Mouse (Mus musculus) heart, adult 9 months (tissue): ENCODE results near the gene Ap1m2.

Source experiments
- DNase-seq, 2 experiments: peaks; one replicate each; pipeline ENCODE4 v3.0.0; 2022; ENCODE audit warnings: low spot score in 2 of 2

The Ap1m2 gene

DNA sequence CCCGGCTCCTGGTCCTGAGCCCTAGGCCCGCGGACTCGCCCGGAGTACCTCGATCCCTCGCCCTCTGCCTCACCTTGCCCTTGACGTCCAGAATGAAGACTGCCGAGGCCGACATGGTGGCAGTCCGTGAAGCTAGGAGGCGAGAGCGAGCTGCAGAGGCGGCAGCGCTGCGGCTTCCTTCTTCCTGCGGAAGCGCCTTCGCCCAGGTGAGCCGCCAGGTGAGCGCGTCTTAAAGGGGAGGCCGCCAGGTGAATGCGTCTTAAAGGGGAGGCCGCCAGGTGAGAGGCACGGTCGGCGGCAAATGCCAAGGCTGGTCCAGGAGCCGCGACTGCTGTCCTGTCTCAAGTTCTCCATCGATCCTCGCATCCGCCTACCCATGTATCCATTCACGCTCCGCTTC, at the start of gene Ap1m2:
Ap1m2 (minus strand) TSS at position 204 of the 400 bp plus-strand sequence.
- no peak for DNase-seq

DNA sequence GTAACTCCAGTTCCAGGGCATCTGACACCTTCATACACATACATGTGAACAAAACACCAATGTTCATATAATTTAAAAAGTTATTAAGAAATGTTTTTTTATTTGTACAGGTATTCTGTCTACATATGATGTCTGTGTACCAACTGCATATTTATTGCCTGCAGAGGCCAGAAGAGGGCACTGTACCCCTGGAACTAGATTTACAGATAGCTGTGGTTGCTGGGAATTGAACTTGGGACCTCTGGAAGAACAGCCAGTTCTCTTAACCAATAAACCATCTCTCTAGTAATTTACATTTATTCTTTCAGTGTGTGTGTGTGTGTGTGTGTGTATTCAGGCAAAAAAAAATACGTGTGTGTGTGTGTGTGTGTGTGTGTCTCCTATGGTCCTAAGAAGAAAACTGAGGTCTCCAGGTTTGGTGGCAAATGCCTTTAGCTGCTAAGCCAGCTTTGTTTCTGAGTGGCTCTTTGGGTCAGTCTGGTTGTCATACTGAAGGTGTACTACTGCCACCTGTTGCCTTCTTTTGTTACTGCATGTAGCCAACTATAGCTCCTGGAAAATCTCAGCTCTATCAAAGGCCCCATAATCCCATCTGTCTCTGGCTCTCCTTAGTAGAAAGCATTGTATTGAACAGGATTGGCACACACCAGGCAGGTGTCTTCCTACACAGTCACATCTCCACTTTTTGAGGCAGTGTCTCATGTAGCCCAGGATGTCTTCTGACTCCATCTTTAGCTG, 45.0 kb upstream of the Ap1m2 start:
- peak; percentile 48 to 72 for DNase-seq

DNA sequence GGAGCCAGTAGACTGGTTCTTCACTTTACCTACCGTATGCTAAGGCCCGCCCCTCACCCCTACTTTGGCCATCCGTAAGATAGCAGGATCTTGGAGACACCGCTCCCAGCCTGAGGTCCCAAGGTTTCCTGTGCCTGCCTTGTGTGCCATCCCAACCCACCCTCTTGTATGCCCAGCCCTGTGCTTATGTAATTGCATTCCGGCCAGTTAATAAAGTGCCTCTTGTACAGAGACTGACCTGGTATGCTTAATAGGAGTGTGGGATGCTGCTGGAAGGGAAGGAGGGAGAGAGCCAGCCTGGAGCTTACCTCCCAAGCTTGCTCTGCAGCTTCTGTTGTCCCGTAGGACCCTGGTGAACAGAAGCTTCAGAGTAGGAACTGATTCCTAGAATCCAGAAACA, 42.7 kb upstream of the Ap1m2 start:
- no peak for DNase-seq

DNA sequence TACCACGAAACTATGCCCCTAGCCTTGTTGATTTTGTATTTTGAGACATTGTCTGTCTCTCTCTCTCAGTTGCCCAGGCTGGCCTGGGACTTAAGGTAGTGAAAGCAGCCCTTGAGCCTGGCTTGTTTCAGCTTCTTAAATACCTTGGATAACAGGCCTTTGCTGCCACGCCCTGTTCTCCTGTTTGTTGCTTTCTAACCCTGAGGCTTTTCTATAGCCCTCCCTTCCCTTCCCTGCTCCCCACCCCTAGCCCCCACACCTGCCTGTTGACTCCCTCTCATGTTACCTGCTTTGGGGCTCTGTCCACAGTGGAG, 41.2 kb upstream of the Ap1m2 start:
- DNase-seq: no peak

DNA sequence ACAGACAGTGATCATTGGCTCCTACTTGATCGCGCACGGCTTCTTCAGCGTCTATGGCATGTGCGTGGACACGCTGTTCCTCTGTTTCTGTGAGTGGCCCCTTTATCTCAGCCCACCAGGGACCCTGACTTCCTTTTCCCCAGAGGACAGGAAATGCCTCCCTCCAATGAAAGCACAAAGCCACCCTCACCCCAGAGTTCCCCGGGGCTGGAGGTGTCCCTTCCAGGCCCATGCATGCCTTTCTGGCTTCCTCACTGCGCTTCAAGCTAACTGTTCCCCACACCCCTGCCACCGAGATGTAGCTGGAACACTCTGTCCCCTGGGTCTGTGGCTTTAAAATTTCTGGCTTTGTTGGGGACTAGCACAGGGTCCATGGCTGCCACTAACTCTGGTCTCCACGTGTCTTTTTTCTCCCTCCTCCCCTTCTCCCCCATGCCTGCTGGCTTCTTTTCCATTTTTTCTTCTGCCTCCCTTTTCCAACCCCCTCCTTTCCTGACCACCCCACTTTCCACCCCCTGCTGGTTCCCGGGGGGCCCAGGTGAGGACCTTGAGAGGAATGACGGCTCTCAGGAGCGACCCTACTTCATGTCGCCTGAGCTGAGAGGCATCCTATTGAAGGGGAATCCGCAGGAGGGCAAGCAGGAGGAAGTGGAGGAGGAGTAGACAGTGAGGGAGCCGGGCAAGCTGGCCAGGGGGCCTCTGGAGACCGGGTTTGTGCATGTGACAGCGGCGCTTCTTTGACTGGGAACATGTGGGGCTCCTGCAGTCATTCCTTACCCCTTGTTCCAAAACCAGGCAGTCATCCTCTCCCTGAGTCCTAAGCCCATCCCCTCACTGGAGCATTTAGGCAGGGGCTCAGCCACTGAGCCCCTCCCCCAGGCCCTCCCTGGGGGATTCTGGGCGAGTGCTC, 40.6 kb upstream of the Ap1m2 start:
- DNase-seq: peak; percentile 27 to 53

DNA sequence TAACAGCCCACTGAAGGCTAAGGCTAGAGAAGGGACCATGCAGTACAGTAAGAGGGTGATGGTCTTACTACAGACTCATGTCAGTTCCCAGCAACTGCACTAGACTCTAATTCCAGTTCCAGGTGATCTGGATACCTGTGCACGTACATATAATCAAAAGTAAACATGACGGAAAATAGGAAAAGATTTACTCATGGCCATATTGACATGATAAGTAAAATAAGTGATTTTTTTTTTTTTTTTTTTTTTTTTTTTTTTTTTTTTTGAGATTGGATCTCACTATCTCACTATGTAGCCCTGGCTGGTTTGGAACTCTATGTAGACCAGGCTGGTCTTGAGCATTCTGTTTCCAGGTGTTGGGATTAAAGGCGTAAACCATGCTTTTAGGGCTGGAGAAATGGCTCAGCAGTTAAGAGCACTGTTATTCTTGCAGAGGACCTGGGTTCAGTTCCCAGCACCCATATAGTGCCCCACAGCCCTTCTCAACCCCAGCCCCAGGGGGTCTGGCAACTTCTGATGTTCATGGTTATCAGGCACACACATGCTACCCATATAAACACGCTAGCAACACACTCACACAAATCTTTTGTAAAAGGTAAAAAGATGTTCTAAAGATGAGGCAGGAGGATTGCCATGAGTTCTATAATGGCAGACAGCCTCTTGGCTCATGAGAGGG, 39.7 kb upstream of the Ap1m2 start:
- no peak for DNase-seq

DNA sequence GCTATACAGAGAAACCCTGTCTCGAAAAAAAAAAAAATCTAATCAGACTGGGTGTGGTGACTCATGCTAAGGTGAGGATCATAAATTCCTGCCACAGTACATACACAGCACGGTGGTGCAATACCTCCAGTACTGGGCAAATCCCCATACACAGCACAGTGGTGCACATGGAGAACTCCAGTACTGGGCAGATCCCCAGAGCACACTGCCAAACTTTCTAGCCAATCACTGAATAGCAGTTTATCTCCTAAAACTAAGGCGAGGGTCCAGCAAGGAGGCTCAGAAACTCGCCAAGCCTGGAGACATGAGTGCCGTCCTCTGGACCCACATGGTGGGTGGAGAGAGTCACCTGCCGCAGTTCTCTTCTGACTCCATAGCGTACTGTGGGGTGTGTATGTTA, 39.0 kb upstream of the Ap1m2 start:
- DNase-seq: no peak

DNA sequence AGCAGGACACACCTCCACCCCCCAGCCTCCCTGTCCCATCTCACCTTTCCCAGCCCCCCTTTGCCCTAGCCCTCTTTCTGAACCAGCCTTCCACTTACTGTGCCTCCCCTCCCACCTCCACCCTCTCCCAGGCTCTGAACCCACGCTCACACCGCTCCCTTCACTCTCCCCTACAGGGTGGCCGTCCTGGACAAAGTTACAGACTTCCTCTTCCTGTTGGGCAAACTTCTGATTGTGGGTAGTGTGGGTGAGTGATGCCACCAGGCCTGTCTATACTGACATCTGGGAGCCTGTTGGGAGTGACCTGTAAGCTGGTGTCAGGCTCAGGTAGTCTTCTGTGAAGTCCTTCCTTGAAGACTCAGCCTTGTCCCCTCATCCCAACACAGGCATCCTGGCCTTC, 36.0 kb upstream of the Ap1m2 start:
- no peak for DNase-seq

DNA sequence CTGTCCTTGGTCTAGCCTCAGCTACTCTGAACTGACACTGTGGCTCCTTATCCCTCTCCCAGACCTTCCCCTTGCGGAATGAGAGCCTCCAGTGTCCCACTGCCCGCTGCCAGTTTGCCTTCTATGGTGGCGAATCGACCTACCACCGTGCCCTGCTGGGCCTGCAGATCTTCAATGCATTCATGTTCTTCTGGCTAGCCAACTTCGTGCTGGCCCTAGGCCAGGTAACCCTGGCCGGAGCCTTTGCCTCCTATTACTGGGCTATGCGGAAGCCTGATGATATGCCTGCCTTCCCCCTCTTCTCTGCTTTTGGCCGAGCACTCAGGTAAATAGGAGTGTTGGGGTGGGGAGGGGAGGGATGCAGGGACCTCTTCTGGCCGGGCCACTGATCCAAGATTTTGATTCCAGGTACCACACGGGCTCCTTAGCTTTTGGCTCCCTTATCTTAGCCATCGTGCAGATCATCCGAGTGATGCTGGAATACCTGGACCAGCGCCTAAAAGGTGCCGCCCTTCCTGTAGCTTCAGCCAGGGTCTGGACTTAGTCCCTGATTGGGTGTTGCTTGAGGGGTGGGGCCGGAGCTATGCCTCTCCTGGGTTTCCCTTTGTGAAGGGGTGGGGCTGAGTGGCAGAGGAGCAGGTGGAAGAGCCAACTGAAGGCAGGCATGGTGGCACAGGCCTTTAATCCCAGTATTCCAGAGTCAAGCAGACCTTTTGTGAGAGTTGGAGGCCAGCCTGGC, 34.7 kb upstream of the Ap1m2 start:
- DNase-seq: no peak

DNA sequence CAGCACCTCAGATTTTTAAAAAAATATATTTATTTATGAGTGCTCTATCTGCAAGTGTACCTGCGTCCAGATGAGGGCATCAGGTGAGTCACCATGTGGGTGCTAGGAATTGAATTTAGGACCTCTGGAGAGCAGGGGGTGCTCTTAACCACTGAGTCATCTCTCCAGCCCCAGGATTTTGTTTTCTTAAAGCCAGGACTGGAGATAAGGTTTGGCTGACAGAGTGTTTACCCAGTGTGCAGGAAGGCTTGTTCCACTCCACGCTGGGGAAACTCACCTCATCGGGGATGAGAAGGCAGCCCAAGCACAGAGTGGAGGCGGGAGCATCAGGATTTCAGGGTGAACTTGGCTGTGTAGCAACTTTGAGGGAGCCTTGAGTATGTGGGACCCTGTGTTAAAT, 28.3 kb upstream of the Ap1m2 start:
- DNase-seq: no peak

DNA sequence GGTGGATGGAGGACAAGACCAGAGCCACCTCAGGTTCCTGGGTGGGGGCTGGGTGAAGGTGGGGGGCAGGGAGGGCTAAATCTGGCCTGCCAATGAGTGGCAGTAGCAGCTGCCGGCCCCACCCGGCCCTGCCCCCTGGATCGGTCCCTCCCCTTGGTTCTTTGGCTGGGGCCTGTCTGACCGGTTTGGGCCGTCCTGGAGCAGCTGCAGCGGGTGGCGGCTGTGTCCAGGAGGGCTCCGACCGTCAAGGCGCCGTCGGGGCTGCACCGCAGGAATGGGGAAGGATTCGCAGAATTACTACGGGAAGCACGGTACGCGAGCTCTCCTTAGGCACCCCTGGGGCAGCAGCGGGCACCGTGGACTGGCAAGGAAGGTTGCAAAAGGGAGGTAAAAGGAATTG, 25.5 kb upstream of the Ap1m2 start:
- no peak for DNase-seq

DNA sequence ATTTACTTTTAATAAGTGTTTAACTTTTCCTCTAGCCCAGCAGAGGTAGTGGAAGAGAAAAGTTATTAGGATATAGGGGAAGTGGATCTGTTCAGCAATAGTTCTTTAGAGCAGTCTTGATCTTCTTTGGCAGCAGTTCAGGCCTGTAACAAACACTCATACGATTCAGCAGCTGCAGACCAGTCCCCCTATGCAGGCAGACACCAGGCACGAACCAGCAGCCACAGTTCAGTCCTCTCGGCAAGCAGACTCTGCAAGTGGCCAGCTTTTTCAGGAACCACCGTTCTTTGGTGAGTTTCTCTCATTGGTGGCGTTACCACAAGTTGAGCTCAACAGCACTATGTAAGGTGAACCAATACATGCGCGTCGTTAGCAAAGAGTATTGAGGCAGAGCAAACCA, 24.4 kb upstream of the Ap1m2 start:
- DNase-seq: no peak

DNA sequence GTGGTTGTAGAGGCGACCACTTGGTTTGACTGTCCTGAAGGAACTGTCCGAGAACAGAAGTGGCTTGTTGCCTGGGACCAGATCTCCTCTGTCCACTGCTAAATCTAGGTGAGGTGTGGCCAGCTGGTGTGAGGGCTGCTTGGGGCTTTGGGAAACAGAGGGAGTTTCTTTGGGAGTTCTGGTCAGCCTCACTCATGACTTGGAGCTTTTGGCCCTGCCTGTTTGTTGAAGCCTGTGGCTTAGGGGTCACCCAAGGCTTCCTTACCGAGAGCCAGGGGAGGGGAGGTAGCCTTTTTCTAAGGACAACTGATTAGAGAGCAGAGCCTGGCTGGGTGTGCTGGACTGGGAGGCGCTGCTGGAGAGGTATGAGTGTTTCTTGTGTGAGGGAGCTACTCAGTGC, 23.3 kb upstream of the Ap1m2 start:
- peak; percentile 54 to 70 for DNase-seq

DNA sequence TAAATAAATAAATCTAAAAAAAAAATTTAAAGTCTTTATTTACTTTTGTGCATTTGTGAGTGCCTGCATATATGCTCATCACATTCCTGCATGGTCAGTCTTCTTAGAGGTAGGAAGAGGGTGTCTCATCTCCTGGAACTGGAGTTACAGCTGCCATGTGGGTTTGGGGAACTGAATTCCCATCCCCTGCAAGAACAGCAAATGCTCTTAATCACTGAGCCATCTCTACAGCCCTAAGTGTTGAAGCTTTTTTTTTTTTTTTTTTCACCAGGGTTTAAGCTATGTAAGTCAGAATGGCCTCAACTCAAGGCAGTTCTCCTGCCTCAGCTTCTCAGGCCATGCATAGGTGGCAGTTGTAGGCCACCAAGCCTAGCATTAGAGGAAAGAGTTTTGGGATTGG, 22.6 kb upstream of the Ap1m2 start:
- no peak for DNase-seq

DNA sequence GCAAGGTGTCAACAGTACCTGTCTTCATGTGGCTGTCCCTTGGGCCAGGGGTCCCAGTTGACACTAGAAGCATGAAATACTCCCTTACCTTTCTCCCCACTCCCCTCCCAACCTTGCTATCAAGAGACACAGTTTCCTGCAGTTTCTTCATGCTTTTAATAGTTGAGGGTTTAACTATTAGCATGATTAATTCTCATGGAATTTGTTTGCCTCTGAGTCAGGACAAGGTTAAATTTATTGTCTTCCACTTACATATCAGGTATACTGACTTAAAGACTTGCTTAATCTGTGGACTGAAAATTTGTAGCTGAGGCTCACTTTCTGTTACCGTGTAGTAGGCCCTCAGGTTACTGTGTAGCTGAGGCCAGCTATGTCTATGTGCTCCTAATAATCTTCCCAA, 21.4 kb upstream of the Ap1m2 start:
- DNase-seq: no peak

DNA sequence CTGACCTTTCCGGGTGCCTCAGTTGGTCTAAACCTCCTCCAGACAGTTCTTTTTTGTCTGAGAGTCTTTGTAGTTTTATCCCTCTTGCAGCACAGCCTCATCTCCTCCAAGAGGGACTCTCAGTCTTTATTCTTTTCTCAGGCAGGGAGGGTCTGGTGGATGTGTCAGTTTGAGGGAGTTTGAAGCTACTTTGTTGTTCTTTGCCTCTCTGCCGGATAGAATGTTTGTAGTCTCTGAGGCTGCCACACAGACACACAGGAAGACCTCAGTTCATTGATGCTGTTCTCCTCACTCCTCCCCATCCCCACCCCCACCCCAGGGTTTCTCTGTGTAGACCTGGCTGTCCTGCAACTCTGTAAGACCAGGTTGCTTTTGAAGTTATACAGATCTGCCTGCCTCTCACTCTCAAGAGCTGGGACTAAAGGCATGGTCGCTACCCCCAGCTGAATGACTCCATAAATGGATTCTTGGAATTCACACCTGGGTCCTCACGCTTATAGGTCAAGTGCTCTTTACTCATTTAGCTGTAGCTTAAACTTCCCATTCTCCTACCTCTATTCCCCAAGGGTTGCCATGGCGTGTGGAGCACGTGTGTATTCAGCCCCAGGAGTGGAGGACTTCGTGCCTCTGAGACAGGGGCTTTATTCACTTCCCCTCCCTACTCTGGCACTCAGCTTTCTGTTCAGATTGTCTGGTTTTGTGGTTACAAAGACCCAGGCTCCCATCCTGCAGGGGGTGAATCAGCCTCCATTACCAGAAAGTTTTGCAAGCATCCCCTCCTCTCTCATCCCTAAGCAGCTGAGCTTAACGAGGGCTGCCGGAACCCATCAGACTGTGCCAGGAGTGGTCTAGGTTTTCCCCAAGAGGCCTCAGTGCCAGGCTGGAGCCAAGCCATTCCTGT, 20.3 kb upstream of the Ap1m2 start:
- DNase-seq: no peak

DNA sequence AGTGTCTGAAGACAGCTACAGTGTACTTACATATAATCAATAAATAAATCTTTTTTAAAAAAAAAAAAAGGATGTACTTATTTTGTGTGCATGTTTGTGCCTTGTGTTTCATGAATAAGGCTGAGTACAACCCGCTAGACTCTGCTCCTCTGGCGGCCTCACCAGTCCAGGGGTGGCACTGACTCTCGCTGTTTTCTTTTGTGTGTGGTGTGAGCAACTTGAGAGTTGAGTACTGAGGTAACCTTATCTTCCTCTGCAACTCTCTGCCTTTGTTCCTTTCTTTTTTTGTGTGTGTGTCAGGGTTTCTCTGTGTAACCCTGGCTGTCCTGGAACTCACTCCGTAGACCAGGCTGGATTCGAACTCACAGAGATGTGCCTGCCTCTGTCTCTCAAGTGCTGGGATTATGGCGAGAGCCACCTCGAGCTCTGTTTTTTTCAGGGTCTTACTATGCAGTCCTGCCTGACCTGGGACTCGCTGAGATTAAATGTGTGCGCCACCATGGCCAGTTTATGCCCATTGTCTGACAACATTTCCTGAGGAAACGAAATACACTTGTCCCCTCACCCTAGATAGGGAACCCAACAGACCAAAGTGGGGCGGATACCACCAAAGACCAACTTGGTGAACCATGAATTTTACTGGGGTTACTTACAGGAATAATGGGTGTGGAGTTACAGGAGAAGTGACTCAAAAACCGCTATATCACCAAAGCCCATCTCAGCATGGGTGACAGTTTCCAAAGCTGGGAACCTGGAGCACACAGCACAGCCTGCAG, 19.4 kb upstream of the Ap1m2 start:
- no peak for DNase-seq

DNA sequence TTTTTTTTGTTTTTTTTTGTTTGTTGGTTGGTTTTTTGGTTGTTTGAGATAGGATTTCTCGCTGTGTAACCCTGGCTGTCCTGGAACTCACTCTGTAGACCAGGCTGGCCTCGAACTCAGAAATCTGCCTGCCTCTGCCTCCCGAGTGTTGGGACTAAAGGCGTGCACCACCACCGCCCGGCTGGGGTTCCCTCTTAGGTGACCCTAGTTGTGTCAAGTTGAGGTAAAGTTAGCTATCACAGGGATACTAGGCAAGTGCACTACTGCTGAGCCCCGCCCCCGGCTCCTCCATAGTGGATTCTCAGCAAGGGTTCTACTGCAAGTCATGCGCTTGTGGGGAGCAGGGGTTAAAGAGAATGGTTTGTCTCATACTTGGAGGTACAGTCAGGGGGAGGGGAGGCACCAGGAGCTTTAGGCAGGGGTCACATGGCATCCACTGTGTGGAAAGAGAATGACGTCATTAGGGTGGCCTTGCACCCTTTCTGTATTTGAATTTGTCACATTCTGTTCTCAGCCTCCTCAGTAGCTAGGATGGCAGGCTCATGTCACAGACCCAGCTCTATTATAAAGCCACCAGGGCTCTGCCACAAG, 17.7 kb upstream of the Ap1m2 start:
- peak in 1 of 2 experiments; percentile 35 for DNase-seq

DNA sequence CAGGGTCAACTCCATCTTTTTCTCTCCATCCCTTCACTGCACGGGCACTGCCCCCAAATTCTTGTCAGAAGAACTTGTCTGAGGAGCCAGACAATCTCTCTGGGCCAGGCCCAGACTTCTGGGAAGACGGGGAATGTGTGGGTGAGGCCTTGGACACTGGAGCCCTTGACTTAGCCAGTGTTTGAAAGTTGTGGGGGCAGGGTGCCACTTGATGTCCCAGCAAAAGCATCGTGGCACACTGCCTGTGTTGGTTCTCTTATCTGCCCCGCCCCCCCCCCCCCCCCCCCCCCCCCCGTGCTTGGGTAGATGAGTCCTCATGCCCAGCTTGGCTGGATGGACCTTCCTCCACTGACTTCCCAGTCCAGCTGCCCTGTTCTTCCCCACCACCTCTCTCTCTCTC, 16.9 kb upstream of the Ap1m2 start:
- peak; percentile 56 to 76 for DNase-seq

DNA sequence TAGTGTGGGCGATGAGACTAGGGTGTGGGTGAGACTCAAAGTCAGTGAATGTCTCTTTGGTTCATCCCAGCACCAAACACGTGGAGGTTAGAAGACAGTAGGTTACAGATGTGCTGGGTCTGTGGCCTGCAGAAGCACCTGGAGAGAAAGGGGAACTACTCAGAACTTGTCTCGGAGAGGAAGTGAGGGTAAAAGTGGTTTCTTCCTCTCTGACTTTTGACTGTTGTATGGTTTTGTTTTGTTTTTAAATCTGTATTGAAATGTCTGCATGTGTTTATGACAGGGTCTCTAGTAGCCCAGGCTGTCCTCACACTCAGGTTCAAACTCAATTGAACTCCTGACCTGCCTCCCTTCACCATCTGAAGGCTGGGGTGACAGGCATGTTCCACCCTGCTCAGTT, 15.9 kb upstream of the Ap1m2 start:
- no peak for DNase-seq
